Mouse (Mus musculus): Measurements from ENCODE around the gene Cog5. TPM values are rescaled to one million over a fixed set of nuclear protein-coding genes. Genes with fewer than 3 reads are reported as not detected.

Gene Cog5
- total RNA-seq, 2 experiments from 2014 or later = 37.4 to 43.5 TPM

Other genes with a start within 250 kb of the Cog5 start
- 10 to 100 TPM; 23.3 to 24.5 TPM for gene Cbll1, start 155.3 kb upstream of the Cog5 start, total RNA-seq (2021)
- gene Slc26a4, start 94.9 kb upstream of the Cog5 start, total RNA-seq (2021) = 1 to 10 TPM; 2.1 to 2.5 TPM
- 10 to 100 TPM; 34.8 to 37.2 TPM for gene Bcap29, start 20.2 kb upstream of the Cog5 start, total RNA-seq (2021)
- 1 to 10 TPM; 8.7 to 8.9 TPM for gene Dus4l, start within 50 bp of the Cog5 start, total RNA-seq (2021)
- 10 to 100 TPM; 53.4 to 53.6 TPM for gene Gpr22, start 59.1 kb downstream of the Cog5 start, total RNA-seq (2021)